Mouse (Mus musculus) bone marrow, adult 2 months (tissue): ENCODE results near the gene Traf5. TPM values are rescaled to one million over a fixed set of nuclear protein-coding genes. Genes with fewer than 3 reads are reported as not detected.

Experiments used
- H3K27ac ChIP-seq: fragments of 200-500 bp; 2 replicates; pipeline ENCODE4 v1.5.1; 2012; ENCODE audit warnings: low read depth, mild to moderate bottlenecking, control low read depth, inconsistent platforms, low read length; ENCODE audit not compliant: control insufficient read depth, poor library complexity, insufficient read depth
- H3K4me1 ChIP-seq: fragments of 200-500 bp; 2 replicates; pipeline ENCODE4 v1.6.1; 2011; ENCODE audit warnings: low read length; ENCODE audit not compliant: control insufficient read depth, insufficient read depth
- H3K4me3 ChIP-seq: fragments of 200-500 bp; replicated peaks from 2 replicates; pipeline ENCODE3; 2011; ENCODE audit warnings: mild to moderate bottlenecking, low read depth, low read length, control low read depth; ENCODE audit not compliant: control insufficient read depth
- CTCF ChIP-seq: fragments of 200-500 bp; IDR thresholded peaks from 2 replicates; pipeline ENCODE4 v1.5.1; 2011; ENCODE audit warnings: low read length, control low read depth; ENCODE audit not compliant: control insufficient read depth, insufficient read depth
- POLR2A ChIP-seq: fragments of 200-500 bp; IDR thresholded peaks from 2 replicates; pipeline ENCODE4 v1.6.1; 2011; ENCODE audit warnings: low read depth, mild to moderate bottlenecking, control low read depth, low read length, borderline replicate concordance; ENCODE audit not compliant: control insufficient read depth
- WGBS: fragments of 180-500 bp; shearing (Covaris S2); methylation state at CpG from one replicate; pipeline ENCODE4 v1.1.7; 2018; 5-methylcytosine and 5-hydroxymethylcytosine counted together
- polyA plus RNA-seq: library from polyadenylated mRNA; stranded (reverse); fragments of >200 nt; gene quantifications from 2 replicates; pipeline ENCODE4 v1.2.4, GENCODE M21; 2011; ENCODE audit warnings: low replicate concordance; ENCODE audit not compliant: missing spikeins, insufficient read depth, insufficient read length

Gene Traf5
- polyA plus RNA-seq, 1 experiment = 35.4 TPM

- TF ChIP-seq CTCF (no peak), POLR2A (no peak)
- Histone ChIP-seq H3K27ac (peak overlapping the region; percentile 67), H3K4me1 (peaks cover 6% of the 10 kb centered on the region), H3K4me3 (no peak overlapping the region)
- 66% methylated on average over 4 of the region's 4 CpGs for WGBS
Observed at GRCm38 (mm10) chr1:192087098-192087497, 5.3 kb downstream of the Traf5 start.

- 68% methylated on average over 12 of the region's 12 CpGs for WGBS
- TF ChIP-seq CTCF = no peak
- TF ChIP-seq POLR2A = no peak
- Histone ChIP-seq H3K4me1 (peaks cover 6% of the 10 kb centered on the region), H3K4me3 (peak overlapping the region; percentile 32), H3K27ac (peak overlapping the region; percentile 87)
Observed at GRCm38 (mm10) chr1:192086279-192087037, 5.9 kb downstream of the Traf5 start.

- TF ChIP-seq POLR2A = no peak
- no peak for TF ChIP-seq CTCF
- H3K4me1 ChIP-seq = peaks cover 9% of the 10 kb centered on the region
- no peak overlapping the region for H3K4me3 ChIP-seq
- no peak overlapping the region for H3K27ac ChIP-seq
- 87% methylated on average over 10 of the region's 10 CpGs for WGBS
Observed at GRCm38 (mm10) chr1:192085218-192085617, 7.1 kb downstream of the Traf5 start.

GRCm38 (mm10) chr1:192082646-192083045 lies 9.7 kb downstream of the Traf5 start:
- Histone ChIP-seq H3K4me3 (no peak overlapping the region), H3K27ac (no peak overlapping the region), H3K4me1 (peaks cover 12% of the 10 kb centered on the region)
- 77% methylated on average over 1 of the region's 1 CpGs for WGBS
- TF ChIP-seq POLR2A (no peak), CTCF (no peak)

GRCm38 (mm10) chr1:192081129-192081528 lies 11.2 kb downstream of the Traf5 start:
- TF ChIP-seq CTCF = no peak
- no peak for TF ChIP-seq POLR2A
- no peak overlapping the region for H3K4me3 ChIP-seq
- H3K4me1 ChIP-seq = peaks cover 10% of the 10 kb centered on the region
- H3K27ac ChIP-seq = no peak overlapping the region
- 84% methylated on average over 2 of the region's 2 CpGs for WGBS

GRCm38 (mm10) chr1:192079121-192079520 lies 13.2 kb downstream of the Traf5 start:
- Histone ChIP-seq H3K27ac (peak overlapping the region; percentile 55), H3K4me3 (no peak overlapping the region), H3K4me1 (peaks cover 12% of the 10 kb centered on the region)
- no peak for TF ChIP-seq POLR2A
- WGBS = 24% methylated on average over 1 of the region's 1 CpGs

- WGBS = 0% methylated on average over 3 of the region's 3 CpGs
- TF ChIP-seq CTCF = no peak
- TF ChIP-seq POLR2A = no peak
- Histone ChIP-seq H3K4me1 (peaks cover 12% of the 10 kb centered on the region), H3K4me3 (no peak overlapping the region), H3K27ac (peak overlapping the region; percentile 55)
Observed at GRCm38 (mm10) chr1:192078406-192078805, 14.0 kb downstream of the Traf5 start.

- no peak overlapping the region for H3K4me3 ChIP-seq
- H3K27ac ChIP-seq = no peak overlapping the region
Observed at GRCm38 (mm10) chr1:192076796-192077535, 15.4 kb downstream of the Traf5 start.

More at GRCm38 (mm10) chr1:192076796-192077535, 15.4 kb downstream of the Traf5 start:
- no peak for TF ChIP-seq CTCF
- no peak for TF ChIP-seq POLR2A
- H3K4me1 ChIP-seq = peaks cover 12% of the 10 kb centered on the region
